Mouse (Mus musculus) CH12.LX (cell line): ENCODE measurements at regions not wholly inside any gene's neighbourhood (a gene's known extent, or its start where the extent isn't known, plus 50 kb on each side); places are given as distances from the start of the nearest gene placed in this dataset.

ENCODE experiments used
- DNase-seq: peaks from one replicate; pipeline ENCODE4 v3.0.0-alpha.2; 2013; ENCODE audit errors: extremely low read depth
- H3K27ac ChIP-seq: 2 replicates; pipeline ENCODE4 v1.5.1; 2012; ENCODE audit warnings: low read depth, mild to moderate bottlenecking, control low read depth, moderate library complexity; ENCODE audit not compliant: insufficient read depth
- H3K27me3 ChIP-seq: replicated peaks from 2 replicates; pipeline ENCODE3; 2012; ENCODE audit warnings: inconsistent platforms
- H3K36me3 ChIP-seq, 2 experiments: replicated peaks in 1 of 2; 2 replicates each; pipeline versions ENCODE3 to v1.6.1; 2012; ENCODE audit warnings: inconsistent platforms in 1 of 2, low read length in 1 of 2, mild to moderate bottlenecking in 1 of 2, mixed read lengths in 1 of 2, moderate library complexity in 1 of 2; ENCODE audit not compliant: control insufficient read depth in 1 of 2, insufficient read depth in 1 of 2
- H3K4me1 ChIP-seq, 2 experiments: 2 replicates each; pipeline ENCODE4 v1.6.1; 2012; ENCODE audit warnings: inconsistent platforms in 1 of 2, moderate library complexity in 1 of 2; ENCODE audit not compliant: insufficient read depth in 2 of 2, control insufficient read depth in 1 of 2
- H3K4me2 ChIP-seq: 2 replicates; pipeline ENCODE4 v1.6.1; 2012; ENCODE audit warnings: low read depth, mild to moderate bottlenecking, control low read depth; ENCODE audit not compliant: poor library complexity, insufficient read depth, severe bottlenecking
- H3K4me3 ChIP-seq, 3 experiments: fragments of 150-350 bp in 1 of 3; sonication (generic) in 1 of 3; replicated peaks in 1 of 3; 2 replicates each; pipeline versions ENCODE3 to v1.5.1; 2011 to 2012; ENCODE audit warnings: low read depth in 2 of 3, low read length in 2 of 3, mild to moderate bottlenecking in 2 of 3, moderate library complexity in 2 of 3, control low read depth in 1 of 3, improper control_type of control experiment in 1 of 3, inconsistent platforms in 1 of 3, mixed read lengths in 1 of 3; ENCODE audit not compliant: poor library complexity in 1 of 3
- H3K79me2 ChIP-seq: replicated peaks from 2 replicates; pipeline ENCODE4 v1.6.1; 2012; ENCODE audit warnings: mild to moderate bottlenecking, moderate library complexity; ENCODE audit not compliant: control insufficient read depth, poor library complexity, insufficient read depth, severe bottlenecking; ENCODE audit errors: extremely low read depth
- H3K9ac ChIP-seq: 2 replicates; pipeline ENCODE4 v1.6.1; 2012; ENCODE audit warnings: low read depth, mild to moderate bottlenecking, control low read depth, moderate library complexity; ENCODE audit not compliant: insufficient read depth
- H3K9me3 ChIP-seq: replicated peaks from 2 replicates; pipeline ENCODE3; 2012; ENCODE audit warnings: low read length, inconsistent platforms, mixed read lengths
- CHD1 ChIP-seq: IDR thresholded peaks from 2 replicates; pipeline ENCODE4 v1.6.1; 2012; ENCODE audit warnings: low read depth, low read length, improper control_type of control experiment, inconsistent platforms
- CTCF ChIP-seq, 2 experiments: IDR thresholded peaks in 1 of 2; conservative IDR thresholded peaks in 1 of 2; 2 replicates each; pipeline ENCODE4 v1.5.1; 2011 to 2012; ENCODE audit warnings: low read depth in 2 of 2, low read length in 2 of 2, improper control_type of control experiment in 1 of 2, inconsistent platforms in 1 of 2, mild to moderate bottlenecking in 1 of 2, moderate library complexity in 1 of 2
- E2F4 ChIP-seq: IDR thresholded peaks from 2 replicates; pipeline ENCODE4 v1.6.1; 2011; ENCODE audit warnings: low read depth, low read length, improper control_type of control experiment; ENCODE audit not compliant: insufficient replicate concordance
- ELF1 ChIP-seq: IDR thresholded peaks from 2 replicates; pipeline ENCODE4 v1.6.1; 2014; ENCODE audit warnings: low read depth, mild to moderate bottlenecking, inconsistent platforms, low read length, improper control_type of control experiment
- EP300 ChIP-seq: IDR thresholded peaks from 2 replicates; pipeline ENCODE4 v1.6.1; 2011; ENCODE audit warnings: low read length, improper control_type of control experiment
- ETS1 ChIP-seq: conservative IDR thresholded peaks from 2 replicates; pipeline ENCODE4 v1.6.1; 2012; ENCODE audit warnings: low read depth, mild to moderate bottlenecking, inconsistent platforms, low read length, improper control_type of control experiment, moderate library complexity
- HCFC1 ChIP-seq: IDR thresholded peaks from 2 replicates; pipeline ENCODE4 v1.6.1; 2012; ENCODE audit warnings: low read depth, mild to moderate bottlenecking, inconsistent platforms, low read length, improper control_type of control experiment
- JUND ChIP-seq: conservative IDR thresholded peaks from 2 replicates; pipeline ENCODE4 v1.6.1; 2011; ENCODE audit warnings: low read depth, low read length, improper control_type of control experiment
- KAT2A ChIP-seq: IDR thresholded peaks from 2 replicates; pipeline ENCODE4 v1.6.1; 2012; ENCODE audit warnings: low read length, improper control_type of control experiment, inconsistent platforms; ENCODE audit not compliant: insufficient replicate concordance
- MAFK ChIP-seq: IDR thresholded peaks from 2 replicates; pipeline ENCODE4 v1.6.1; 2011; ENCODE audit warnings: low read length, improper control_type of control experiment; ENCODE audit not compliant: insufficient replicate concordance
- MAX ChIP-seq: IDR thresholded peaks from 2 replicates; pipeline ENCODE4 v1.6.1; 2011; ENCODE audit warnings: low read length, improper control_type of control experiment
- MAZ ChIP-seq: IDR thresholded peaks from 2 replicates; pipeline ENCODE4 v1.6.1; 2012; ENCODE audit warnings: low read depth, mild to moderate bottlenecking, inconsistent platforms, low read length, improper control_type of control experiment, moderate library complexity
- MEF2A ChIP-seq: IDR thresholded peaks from 2 replicates; pipeline ENCODE4 v1.6.1; 2014; ENCODE audit warnings: low read depth, mild to moderate bottlenecking, inconsistent platforms, low read length, improper control_type of control experiment, borderline replicate concordance
- MXI1 ChIP-seq: IDR thresholded peaks from 2 replicates; pipeline ENCODE4 v1.6.1; 2011; ENCODE audit warnings: mild to moderate bottlenecking, low read depth, low read length, improper control_type of control experiment
- MYC ChIP-seq: IDR thresholded peaks from 2 replicates; pipeline ENCODE4 v1.6.1; 2011; ENCODE audit warnings: low read depth, mild to moderate bottlenecking, improper control_type of control experiment, low read length
- NRF1 ChIP-seq: IDR thresholded peaks from 2 replicates; pipeline ENCODE4 v1.6.1; 2014; ENCODE audit warnings: low read depth, mild to moderate bottlenecking, inconsistent platforms, low read length, improper control_type of control experiment, moderate library complexity
- PAX5 ChIP-seq: IDR thresholded peaks from 2 replicates; pipeline ENCODE4 v1.6.1; 2012; ENCODE audit warnings: low read length, inconsistent platforms, mixed read lengths
- POLR2A ChIP-seq: IDR thresholded peaks from 2 replicates; pipeline ENCODE4 v1.6.1; 2011; ENCODE audit warnings: low read depth, mild to moderate bottlenecking, improper control_type of control experiment, low read length
- POLR2AphosphoS2 ChIP-seq: IDR thresholded peaks from 2 replicates; pipeline ENCODE4 v1.6.1; 2011; ENCODE audit warnings: low read depth, low read length, improper control_type of control experiment
- RAD21 ChIP-seq: IDR thresholded peaks from 2 replicates; pipeline ENCODE4 v1.6.1; 2011; ENCODE audit warnings: low read depth, mild to moderate bottlenecking, low read length, improper control_type of control experiment, moderate library complexity
- RCOR1 ChIP-seq: conservative IDR thresholded peaks from 2 replicates; pipeline ENCODE4 v1.6.1; 2012; ENCODE audit warnings: low read depth, mild to moderate bottlenecking, inconsistent platforms, low read length, improper control_type of control experiment
- SIN3A ChIP-seq: IDR thresholded peaks from 2 replicates; pipeline ENCODE4 v1.6.1; 2012; ENCODE audit warnings: low read length, improper control_type of control experiment, inconsistent platforms
- SMC3 ChIP-seq: IDR thresholded peaks from 2 replicates; pipeline ENCODE4 v1.6.1; 2011; ENCODE audit warnings: low read depth, low read length, improper control_type of control experiment
- TBP ChIP-seq: conservative IDR thresholded peaks from 2 replicates; pipeline ENCODE4 v1.6.1; 2011; ENCODE audit warnings: low read depth, low read length, improper control_type of control experiment
- TCF12 ChIP-seq: IDR thresholded peaks from 2 replicates; pipeline ENCODE4 v1.6.1; 2014; ENCODE audit warnings: low read depth, mild to moderate bottlenecking, inconsistent platforms, low read length, improper control_type of control experiment
- UBTF ChIP-seq: IDR thresholded peaks from 2 replicates; pipeline ENCODE4 v1.6.1; 2012; ENCODE audit warnings: low read depth, mild to moderate bottlenecking, inconsistent platforms, low read length, improper control_type of control experiment, moderate library complexity
- USF1 ChIP-seq: IDR thresholded peaks from 2 replicates; pipeline ENCODE4 v1.6.1; 2014; ENCODE audit warnings: low read depth, mild to moderate bottlenecking, inconsistent platforms, low read length, improper control_type of control experiment
- ZC3H11A ChIP-seq: IDR thresholded peaks from 2 replicates; pipeline ENCODE4 v1.6.1; 2012; ENCODE audit warnings: low read depth, mild to moderate bottlenecking, inconsistent platforms, low read length, improper control_type of control experiment
- ZKSCAN1 ChIP-seq: IDR thresholded peaks from 2 replicates; pipeline ENCODE4 v1.6.1; 2012; ENCODE audit warnings: low read depth, inconsistent platforms, low read length, improper control_type of control experiment, borderline replicate concordance
- ZNF384 ChIP-seq: IDR thresholded peaks from 2 replicates; pipeline ENCODE4 v1.6.1; 2012; ENCODE audit warnings: low read depth, low read length, improper control_type of control experiment, inconsistent platforms
- dilution Hi-C: fragments of 300-500 bp; cut with MboI; formaldehyde crosslinking; loops from 2 replicates; pipeline ENCODE4 v1.14.3; 2020; ENCODE audit warnings: low sequenced_read_pairs; ENCODE audit not compliant: extremely low pct_unique_long_range_greater_than_20kb, extremely low pct_ligation_motif_present
- in situ Hi-C: fragments of 300-500 bp; cut with MboI; formaldehyde crosslinking; loops from 3 replicates; pipeline ENCODE4 v1.14.3; 2019; ENCODE audit warnings: low sequenced_read_pairs, low pct_ligation_motif_present, low pct_unique_long_range_greater_than_20kb, mixed read lengths

DNA sequence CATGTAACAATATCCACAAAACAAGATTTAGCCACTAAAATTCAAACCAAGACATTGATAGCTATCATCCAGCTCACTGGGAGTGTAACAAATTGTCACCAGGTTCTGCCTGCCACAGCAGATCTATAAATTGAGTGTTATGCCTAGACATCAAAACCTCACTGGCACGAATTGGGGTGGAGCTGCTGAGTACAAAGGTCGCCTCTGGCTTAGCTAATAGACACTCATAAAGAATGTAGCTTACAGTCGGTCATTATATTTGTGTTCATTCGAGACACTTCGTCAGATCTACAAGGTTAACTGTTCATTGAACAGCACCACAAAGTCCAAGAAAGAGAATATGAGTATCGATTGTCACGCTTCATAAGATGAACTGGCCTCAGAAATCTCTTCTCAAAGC, 1121.3 kb downstream of the Galc start:
- no peak overlapping the region for H3K4me3 ChIP-seq
- no peak overlapping the region for H3K9ac ChIP-seq
- in situ Hi-C loops = no loop called here
- no peak overlapping the region for H3K27ac ChIP-seq
- H3K27me3 ChIP-seq = no peaks in the 10 kb centered on the region
- no peaks in the 10 kb centered on the region for H3K9me3 ChIP-seq
- dilution Hi-C loops = no loop called here
- H3K4me1 ChIP-seq = no peaks in the 10 kb centered on the region
- H3K79me2 ChIP-seq = no peaks in the 10 kb centered on the region
- DNase-seq = no peak
- no peaks in the 10 kb centered on the region for H3K36me3 ChIP-seq
- no peak overlapping the region for H3K4me2 ChIP-seq
- TF ChIP-seq ZKSCAN1 (no peak), NRF1 (no peak)

DNA sequence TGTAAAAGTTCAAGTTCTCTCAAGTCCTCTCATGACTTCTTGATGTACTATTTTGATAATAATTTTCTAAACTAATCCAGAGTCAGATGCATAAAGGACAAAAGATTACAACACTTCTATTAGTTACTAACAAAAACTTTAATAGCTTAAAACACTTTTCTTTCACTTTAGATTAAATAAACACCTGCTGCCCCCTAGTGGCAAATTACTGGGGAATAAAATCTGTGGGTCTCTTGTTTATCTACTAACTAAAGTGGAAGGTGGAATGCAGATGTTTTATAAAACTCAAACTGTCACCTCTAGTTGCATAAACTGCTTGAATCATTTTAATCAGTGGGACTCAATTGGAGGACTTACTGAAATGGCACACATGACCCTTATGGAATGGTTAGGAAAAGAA, 1129.0 kb downstream of the Galc start:
- dilution Hi-C loops = no loop called here
- DNase-seq = peak; percentile 37

DNA sequence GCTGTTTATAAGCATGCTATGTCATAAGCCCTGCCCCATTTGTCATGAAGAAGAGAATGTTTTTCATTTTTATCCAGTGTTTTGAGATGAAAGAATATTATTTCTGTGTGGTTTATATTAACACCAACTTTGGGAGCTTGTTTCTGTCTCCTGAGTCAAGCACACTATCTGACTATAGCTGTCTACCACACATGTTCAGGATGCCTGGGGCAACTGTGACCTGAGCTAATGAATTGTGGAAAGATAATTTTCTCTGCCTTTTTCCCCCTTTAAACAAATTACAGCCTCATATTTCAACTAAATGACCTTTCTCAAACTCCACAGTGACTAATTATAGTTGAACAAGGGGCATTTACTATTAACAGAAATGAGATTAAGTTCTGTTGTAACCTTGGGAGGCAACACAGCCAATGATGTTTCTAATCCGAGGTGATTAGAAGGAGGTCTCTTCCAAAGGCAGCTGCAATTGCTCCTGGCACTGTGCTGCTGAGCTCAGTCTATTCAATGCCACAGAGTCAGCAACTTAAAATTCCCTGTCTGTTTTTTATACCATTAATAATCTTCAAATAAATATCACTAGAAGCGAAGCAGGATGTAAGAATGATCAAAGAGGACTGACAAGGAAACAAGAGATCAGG, 1168.6 kb downstream of the Galc start:
- Histone ChIP-seq H3K27me3 (no peaks in the 10 kb centered on the region), H3K79me2 (no peaks in the 10 kb centered on the region), H3K9ac (no peak overlapping the region), H3K4me3 (no peak overlapping the region), H3K9me3 (no peaks in the 10 kb centered on the region), H3K27ac (no peak overlapping the region), H3K4me1 (no peaks in the 10 kb centered on the region), H3K4me2 (no peak overlapping the region), H3K36me3 (no peaks in the 10 kb centered on the region)
- dilution Hi-C loops (no loop called here), in situ Hi-C loops (no loop called here)
- DNase-seq = no peak
- TF ChIP-seq RAD21 (no peak), CHD1 (no peak), POLR2A (no peak), TCF12 (no peak), MAX (no peak), RCOR1 (no peak), PAX5 (no peak), UBTF (no peak), ETS1 (no peak), CTCF (conservative IDR thresholded peaks at IDR 0.05 in 1 of 2, IDR thresholded peaks at IDR 0.05 in 1 of 2; ENCODE audit: low read depth in 2 of 2, low read length in 2 of 2) (no peak), ZC3H11A (no peak), EP300 (no peak), ZKSCAN1 (no peak), POLR2AphosphoS2 (no peak), E2F4 (no peak), MAFK (no peak), ELF1 (no peak), TBP (no peak)

More for the DNA sequence above, 1129.0 kb downstream of the Galc start:
- Histone ChIP-seq H3K27me3 (no peaks in the 10 kb centered on the region), H3K4me3 (no peak overlapping the region), H3K27ac (no peak overlapping the region), H3K4me1 (peaks cover 0 to 4% of the 10 kb centered on the region in 2 experiments; a peak in 1 of 4 replicates), H3K79me2 (no peaks in the 10 kb centered on the region), H3K9me3 (peaks cover 2% of the 10 kb centered on the region), H3K4me2 (no peak overlapping the region), H3K36me3 (no peaks in the 10 kb centered on the region), H3K9ac (no peak overlapping the region)
- TF ChIP-seq RAD21 = peak; percentile 64
- TF ChIP-seq TBP = no peak
- TF ChIP-seq E2F4 = no peak
- no peak for TF ChIP-seq ZKSCAN1
- TF ChIP-seq JUND = no peak
- peak in 1 of 2 experiments; percentile 49; a peak in 2 of 4 replicates for TF ChIP-seq CTCF (conservative IDR thresholded peaks at IDR 0.05 in 1 of 2, IDR thresholded peaks at IDR 0.05 in 1 of 2; ENCODE audit: low read depth in 2 of 2, low read length in 2 of 2)
- no peak for TF ChIP-seq KAT2A
- no peak for TF ChIP-seq POLR2A
- TF ChIP-seq TCF12 = no peak
- TF ChIP-seq MXI1 = no peak
- TF ChIP-seq ZNF384 = no peak
- no peak for TF ChIP-seq SIN3A
- TF ChIP-seq MYC = no peak
- TF ChIP-seq MEF2A = no peak
- no peak for TF ChIP-seq EP300
- no peak for TF ChIP-seq USF1
- no peak for TF ChIP-seq MAZ
- TF ChIP-seq POLR2AphosphoS2 = no peak
- peak; percentile 28 for TF ChIP-seq SMC3
- TF ChIP-seq HCFC1 = no peak
- TF ChIP-seq MAX = no peak
- in situ Hi-C loops = no loop called here
